Mouse (Mus musculus) cerebellum, adult 18-20 months (tissue): ENCODE measurements around the gene Tmem120b.

Experiments used
- DNase-seq, 2 experiments: peaks; one replicate each; pipeline ENCODE4 v3.0.0; 2021

Gene Tmem120b

GRCm38 (mm10) chr5:123068115-123068514 is at the start of gene Tmem120b:
Gene Tmem120b (plus strand): TSS chr5:123068415.
- no peak for DNase-seq

GRCm38 (mm10) chr5:123019336-123020016 is 48.7 kb upstream of the Tmem120b start:
- no peak for DNase-seq

- no peak for DNase-seq
These were observed 47.8 kb upstream of the Tmem120b start for GRCm38 (mm10) chr5:123020426-123020825.

GRCm38 (mm10) chr5:123021438-123021837 is 46.8 kb upstream of the Tmem120b start:
- no peak for DNase-seq

GRCm38 (mm10) chr5:123023049-123023448 is 45.2 kb upstream of the Tmem120b start:
- no peak for DNase-seq

GRCm38 (mm10) chr5:123024312-123024711 is 43.9 kb upstream of the Tmem120b start:
- no peak for DNase-seq

GRCm38 (mm10) chr5:123024965-123025573 is 43.1 kb upstream of the Tmem120b start:
- no peak for DNase-seq

GRCm38 (mm10) chr5:123026414-123026813 is 41.8 kb upstream of the Tmem120b start:
- no peak for DNase-seq

- no peak for DNase-seq
These were observed 40.8 kb upstream of the Tmem120b start for GRCm38 (mm10) chr5:123027436-123027835.

GRCm38 (mm10) chr5:123029729-123030128 is 38.5 kb upstream of the Tmem120b start:
- DNase-seq: no peak

- no peak for DNase-seq
These were observed 36.9 kb upstream of the Tmem120b start for GRCm38 (mm10) chr5:123031312-123031711.

- DNase-seq: no peak
These were observed 34.5 kb upstream of the Tmem120b start for GRCm38 (mm10) chr5:123033646-123034160.

GRCm38 (mm10) chr5:123035089-123035488 is 33.1 kb upstream of the Tmem120b start:
- no peak for DNase-seq

GRCm38 (mm10) chr5:123035564-123035963 is 32.7 kb upstream of the Tmem120b start:
- DNase-seq: no peak

GRCm38 (mm10) chr5:123038115-123038514 is 30.1 kb upstream of the Tmem120b start:
- DNase-seq: no peak

- DNase-seq: peak in 1 of 2 experiments; percentile 22
These were observed 29.0 kb upstream of the Tmem120b start for GRCm38 (mm10) chr5:123039120-123039752.

- DNase-seq: no peak
These were observed 27.4 kb upstream of the Tmem120b start for GRCm38 (mm10) chr5:123040796-123041195.

GRCm38 (mm10) chr5:123043856-123044255 is 24.4 kb upstream of the Tmem120b start:
- peak; percentile 25 to 36 for DNase-seq

GRCm38 (mm10) chr5:123045561-123046295 is 22.5 kb upstream of the Tmem120b start:
- DNase-seq: peak; percentile 56 to 57

GRCm38 (mm10) chr5:123046916-123047315 is 21.3 kb upstream of the Tmem120b start, which contains the start of gene Morn3:
Gene Morn3 (minus strand): TSS chr5:123047016.
- no peak for DNase-seq

GRCm38 (mm10) chr5:123049271-123049670 is 18.9 kb upstream of the Tmem120b start:
- no peak for DNase-seq

GRCm38 (mm10) chr5:123050918-123051317 is 17.3 kb upstream of the Tmem120b start:
- DNase-seq: peak; percentile 45

GRCm38 (mm10) chr5:123051736-123052135 is 16.5 kb upstream of the Tmem120b start:
- DNase-seq: no peak
